Mouse (Mus musculus) kidney, adult 2 months (tissue): Measurements from ENCODE around the gene Ulk4. TPM values are rescaled to one million over a fixed set of nuclear protein-coding genes. Genes with fewer than 3 reads are reported as not detected.
"Not testable (repeated sequence)": the region's sequence is repeated elsewhere in the genome, so short reads cannot be mapped to it uniquely, and the experiment has no call there.

Experiments used
- DNase-seq: peaks from one replicate; pipeline ENCODE4 v3.0.0; 2021
- H3K27ac ChIP-seq: fragments of 200-500 bp; 2 replicates; pipeline ENCODE4 v1.5.1; 2012; ENCODE audit warnings: low read depth, low read length, control low read depth, inconsistent platforms; ENCODE audit not compliant: insufficient read depth
- H3K27me3 ChIP-seq: fragments of 200-500 bp; replicated peaks from 2 replicates; pipeline ENCODE4 v1.6.1; 2012; ENCODE audit warnings: mild to moderate bottlenecking, moderate library complexity, low read length, inconsistent platforms; ENCODE audit not compliant: control insufficient read depth, insufficient read depth
- H3K36me3 ChIP-seq: fragments of 200-500 bp; 2 replicates; pipeline ENCODE4 v1.6.1; 2012; ENCODE audit warnings: mild to moderate bottlenecking, moderate library complexity, low read length, inconsistent platforms; ENCODE audit not compliant: control insufficient read depth, insufficient read depth
- H3K4me1 ChIP-seq: fragments of 200-500 bp; 2 replicates; pipeline ENCODE4 v1.6.1; 2011; ENCODE audit warnings: low read length; ENCODE audit not compliant: control insufficient read depth, insufficient read depth
- H3K4me3 ChIP-seq: fragments of 200-500 bp; 2 replicates; pipeline ENCODE4 v1.5.1; 2011; ENCODE audit warnings: mild to moderate bottlenecking, low read depth, low read length, control low read depth; ENCODE audit not compliant: insufficient read depth
- CTCF ChIP-seq: fragments of 200-500 bp; conservative IDR thresholded peaks from 2 replicates; pipeline ENCODE4 v1.5.1; 2011; ENCODE audit warnings: low read depth, mild to moderate bottlenecking, control low read depth, low read length, moderate library complexity, mixed read lengths; ENCODE audit not compliant: insufficient read depth, insufficient read length
- POLR2A ChIP-seq: fragments of 200-500 bp; IDR thresholded peaks from one replicate; pipeline ENCODE4 v1.6.1; 2011; ENCODE audit warnings: low read depth, low read length, control low read depth
- WGBS: fragments of 180-500 bp; shearing (Covaris S2); methylation state at CpG from one replicate; pipeline ENCODE4 v1.1.7; 2018; 5-methylcytosine and 5-hydroxymethylcytosine counted together
- polyA plus RNA-seq: library from polyadenylated mRNA; depleted of rRNA; stranded (reverse); fragments of >200 nt; gene quantifications from 2 replicates; pipeline ENCODE4 v1.2.3, GENCODE M21; 2012

The Ulk4 gene
- polyA plus RNA-seq, 1 experiment, result 1.9 TPM

DNA sequence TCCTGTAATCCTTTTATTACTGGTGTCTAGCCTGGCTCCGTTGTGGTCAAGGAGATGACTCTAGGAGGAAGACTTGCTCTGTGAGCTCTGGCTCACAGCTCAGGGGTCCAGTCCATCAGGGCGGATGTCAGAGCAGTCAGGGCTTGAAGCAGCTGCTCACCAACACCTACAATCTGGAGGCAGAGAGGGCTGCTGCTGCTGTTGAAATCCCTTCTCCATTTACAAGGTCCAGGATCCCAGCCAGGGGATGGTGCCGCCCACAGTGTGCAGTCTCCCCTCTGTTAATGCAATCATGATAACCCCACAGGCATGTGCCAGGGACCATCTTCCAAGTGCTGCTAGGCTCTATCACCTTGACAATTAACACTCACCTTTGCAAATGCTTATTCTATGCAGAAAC is 220.5 kb downstream of the Ulk4 start:
- Histone ChIP-seq H3K27ac (no peak overlapping the region), H3K27me3 (no peaks in the 10 kb centered on the region), H3K36me3 (no peaks in the 10 kb centered on the region), H3K4me3 (no peak overlapping the region), H3K4me1 (no peaks in the 10 kb centered on the region)
- WGBS, result 72% methylated on average over 3 of the region's 3 CpGs
- no peak for TF ChIP-seq POLR2A
- TF ChIP-seq CTCF, result no peak
- no peak for DNase-seq

DNA sequence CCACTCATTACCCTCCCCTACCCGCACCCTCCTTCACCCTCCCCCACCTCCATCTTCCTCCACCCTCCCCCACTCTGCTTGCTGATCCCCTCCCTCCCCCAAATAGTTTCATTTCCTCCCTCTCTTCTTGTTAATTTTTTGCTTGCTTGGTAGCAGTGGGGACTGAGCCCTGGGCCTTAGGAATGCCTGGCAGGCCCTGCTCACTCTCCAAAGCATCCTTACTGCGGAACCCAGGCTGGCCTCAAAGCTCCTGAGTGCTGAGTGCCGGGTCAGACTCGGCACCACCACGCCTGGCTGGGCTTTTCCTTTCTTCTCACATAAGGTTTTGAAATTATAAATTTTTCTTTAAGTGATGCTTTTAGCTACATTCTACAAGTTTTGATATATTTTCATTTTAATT is 221.0 kb downstream of the Ulk4 start:
- WGBS, result 55% methylated on average over 5 of the region's 5 CpGs
- no peak overlapping the region for H3K4me3 ChIP-seq
- TF ChIP-seq CTCF, result no peak
- TF ChIP-seq POLR2A, result no peak

DNA sequence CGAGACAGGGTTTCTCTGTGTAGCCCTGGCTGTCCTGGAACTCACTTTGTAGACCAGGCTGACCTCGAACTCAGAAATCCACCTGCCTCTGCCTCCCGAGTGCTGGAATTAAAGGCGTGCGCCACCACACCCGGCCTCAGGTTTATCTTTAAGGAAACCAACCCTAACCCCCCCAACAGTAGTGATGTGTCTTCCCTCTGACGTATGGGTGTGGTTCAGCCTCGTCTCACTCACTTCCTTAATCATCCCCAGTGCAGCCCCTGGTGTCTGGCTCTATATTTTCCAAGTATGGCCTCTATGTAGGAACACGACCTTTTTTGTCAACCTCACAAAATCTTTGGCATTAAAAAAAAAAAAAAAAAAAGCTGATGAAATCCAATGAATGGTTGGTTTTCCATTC is 231.3 kb downstream of the Ulk4 start:
- 83% methylated on average over 9 of the region's 9 CpGs for WGBS
- not testable (repeated sequence) for H3K27ac ChIP-seq

More for the DNA sequence above, 221.0 kb downstream of the Ulk4 start:
- Histone ChIP-seq H3K36me3 (no peaks in the 10 kb centered on the region), H3K27me3 (no peaks in the 10 kb centered on the region), H3K4me1 (no peaks in the 10 kb centered on the region), H3K27ac (no peak overlapping the region)
- no peak for DNase-seq

DNA sequence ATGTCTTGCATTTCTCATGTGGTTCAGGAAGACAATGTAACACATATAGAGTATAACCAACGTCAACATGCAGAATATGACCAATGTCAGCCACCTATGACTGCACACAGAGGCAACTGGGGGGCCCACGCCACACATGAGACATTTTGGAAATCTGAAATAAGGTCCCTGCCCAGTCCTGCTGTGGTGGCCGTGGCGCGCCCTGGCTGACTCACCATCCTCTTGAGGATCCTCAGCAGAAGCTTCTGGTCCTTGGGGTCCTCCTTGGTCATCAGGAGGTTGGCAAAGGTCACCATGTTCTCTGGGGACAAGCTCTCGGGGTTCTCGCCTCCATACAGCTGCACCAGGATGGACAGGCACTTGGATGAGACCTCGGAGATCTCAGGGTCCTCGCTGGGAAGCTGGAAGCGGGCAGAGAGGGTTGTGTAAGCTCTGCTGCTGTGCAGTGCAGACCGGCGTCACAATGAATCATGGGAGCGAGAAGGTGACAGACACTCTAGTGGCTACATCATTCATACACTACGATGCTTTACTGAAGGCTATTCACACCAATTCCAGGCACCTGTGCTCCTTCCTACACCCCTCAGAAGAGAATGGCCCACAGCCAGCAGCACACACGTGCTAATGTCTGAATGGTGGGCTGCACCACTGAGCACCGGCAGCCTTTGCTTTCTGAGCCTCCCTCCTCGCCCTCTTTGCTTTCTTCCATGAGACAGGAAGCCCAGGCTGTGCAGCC is 232.4 kb downstream of the Ulk4 start:
- TF ChIP-seq POLR2A, result no peak
- TF ChIP-seq CTCF, result no peak
- no peak for DNase-seq
- Histone ChIP-seq H3K27ac (no peak overlapping the region), H3K4me3 (no peak overlapping the region), H3K4me1 (no peaks in the 10 kb centered on the region), H3K27me3 (no peaks in the 10 kb centered on the region), H3K36me3 (no peaks in the 10 kb centered on the region)
- 81% methylated on average over 17 of the region's 17 CpGs for WGBS

More for the DNA sequence above, 231.3 kb downstream of the Ulk4 start:
- H3K4me3 ChIP-seq, DNase-seq, H3K4me1 ChIP-seq, H3K27me3 ChIP-seq, H3K36me3 ChIP-seq: not testable (repeated sequence)

- DNase-seq, result no peak
- H3K4me1 ChIP-seq, result no peaks in the 10 kb centered on the region
- no peak overlapping the region for H3K27ac ChIP-seq
- 91% methylated on average over 4 of the region's 4 CpGs for WGBS
- H3K4me3 ChIP-seq, result no peak overlapping the region
- TF ChIP-seq POLR2A (no peak), CTCF (no peak)
- no peaks in the 10 kb centered on the region for H3K27me3 ChIP-seq
- H3K36me3 ChIP-seq, result no peaks in the 10 kb centered on the region
Observed at GRCm38 (mm10) chr9:121043021-121043420, 234.0 kb downstream of the Ulk4 start.

- H3K27me3 ChIP-seq, result no peaks in the 10 kb centered on the region
- H3K27ac ChIP-seq, result no peak overlapping the region
- no peak for DNase-seq
- H3K36me3 ChIP-seq, result no peaks in the 10 kb centered on the region
- H3K4me3 ChIP-seq, result no peak overlapping the region
- WGBS, result 80% methylated on average over 4 of the region's 4 CpGs
- TF ChIP-seq CTCF (no peak), POLR2A (no peak)
- no peaks in the 10 kb centered on the region for H3K4me1 ChIP-seq
Observed at GRCm38 (mm10) chr9:121038396-121038795, 238.6 kb downstream of the Ulk4 start.

DNA sequence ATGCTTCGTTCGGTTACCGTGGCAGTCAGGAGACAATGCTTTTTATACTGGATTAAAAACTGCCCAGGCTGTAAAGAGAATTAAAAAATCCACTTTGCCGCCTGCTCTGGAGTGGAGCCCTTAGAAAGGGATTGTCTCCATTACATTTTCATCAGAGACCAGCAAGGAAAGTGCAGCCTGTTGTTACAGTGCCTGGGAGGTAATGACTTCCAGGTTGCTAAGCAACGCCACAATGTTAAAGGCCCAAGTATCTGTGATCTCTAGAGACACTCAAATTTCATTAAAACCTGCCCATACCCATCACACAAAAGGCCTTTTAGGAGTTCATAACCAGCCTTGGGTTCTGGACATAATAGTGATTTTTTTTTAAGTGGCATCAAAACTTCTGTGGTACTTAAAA is 239.0 kb downstream of the Ulk4 start:
- no peaks in the 10 kb centered on the region for H3K27me3 ChIP-seq
- TF ChIP-seq POLR2A, result no peak
- TF ChIP-seq CTCF, result no peak
- DNase-seq, result no peak
- no peaks in the 10 kb centered on the region for H3K36me3 ChIP-seq
- no peaks in the 10 kb centered on the region for H3K4me1 ChIP-seq
- no peak overlapping the region for H3K4me3 ChIP-seq
- H3K27ac ChIP-seq, result no peak overlapping the region
- WGBS, result 85% methylated on average over 5 of the region's 5 CpGs

DNA sequence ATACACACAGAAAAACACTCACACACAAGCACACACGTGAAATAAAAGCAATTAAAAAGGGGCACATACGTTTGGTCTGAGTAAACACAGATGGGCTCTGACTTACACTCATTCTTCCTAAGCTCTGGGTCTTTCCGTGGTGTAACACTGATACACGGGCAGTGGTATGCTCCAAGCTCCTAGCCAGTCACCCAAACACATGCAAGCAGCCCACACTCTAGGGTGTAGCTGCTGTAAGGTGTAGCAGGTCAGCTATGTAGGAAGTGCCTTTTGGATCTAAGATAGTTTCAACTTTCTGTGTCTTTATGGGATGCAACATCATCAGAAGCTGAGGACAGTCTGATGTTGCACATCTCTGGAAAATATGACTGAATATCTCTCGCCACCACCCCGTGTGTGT is 241.7 kb downstream of the Ulk4 start:
- DNase-seq, result no peak
- Histone ChIP-seq H3K27me3 (no peaks in the 10 kb centered on the region), H3K27ac (no peak overlapping the region), H3K4me1 (no peaks in the 10 kb centered on the region), H3K36me3 (no peaks in the 10 kb centered on the region), H3K4me3 (no peak overlapping the region)
- TF ChIP-seq CTCF (no peak), POLR2A (no peak)
- 80% methylated on average over 6 of the region's 6 CpGs for WGBS
